Mouse (Mus musculus) ES-E14 (cell line): ENCODE results near the gene Ppp1r9a.

Experiments used
- CHD2 ChIP-seq: IDR thresholded peaks from 2 replicates; pipeline ENCODE4 v1.6.1; 2014; ENCODE audit warnings: mild to moderate bottlenecking, low read depth, low read length, inconsistent platforms
- HCFC1 ChIP-seq: IDR thresholded peaks from 2 replicates; pipeline ENCODE4 v1.6.1; 2012; ENCODE audit warnings: low read length, inconsistent platforms, borderline replicate concordance; ENCODE audit not compliant: insufficient read depth
- MAFK ChIP-seq: IDR thresholded peaks from 2 replicates; pipeline ENCODE4 v1.6.1; 2014; ENCODE audit warnings: mild to moderate bottlenecking, low read depth, low read length, inconsistent platforms; ENCODE audit not compliant: insufficient read depth

DNA sequence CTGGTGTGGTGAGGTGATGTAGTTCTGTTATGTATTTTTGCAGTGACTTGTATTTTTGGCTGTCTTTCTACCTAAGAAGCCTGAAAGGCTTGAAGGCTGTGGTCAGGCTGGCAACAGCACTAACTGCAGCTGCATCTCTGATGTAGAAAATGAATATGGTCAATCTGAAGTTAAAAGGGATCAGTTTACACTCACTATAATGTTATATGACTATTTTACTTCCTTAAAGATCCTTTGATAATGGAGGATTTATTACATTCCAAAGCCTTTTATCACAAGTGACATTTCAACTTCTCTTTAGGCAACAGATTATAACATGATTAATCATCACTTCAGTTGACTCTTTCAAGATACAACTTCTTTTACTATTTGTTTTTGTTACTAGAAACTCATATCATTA lies 179.4 kb downstream of the Ppp1r9a start:
- TF ChIP-seq HCFC1 (no peak), MAFK (no peak), CHD2 (no peak)
